Mouse (Mus musculus) hematopoietic stem cell, adult 5-6 weeks (primary cell): ENCODE measurements around the gene Ninl. TPM values are rescaled to one million over a fixed set of nuclear protein-coding genes. Genes with fewer than 3 reads are reported as not detected.
A peak's percentile ranks its signal among the peaks of the same experiment; 100 is the strongest.
"Not testable (repeated sequence)": the region's sequence is repeated elsewhere in the genome, so short reads cannot be mapped to it uniquely, and the experiment has no call there.

ENCODE experiments used
- ATAC-seq, 2 experiments: fragments of 125-278 bp in 1 of 2; replicated peaks in 1 of 2; 2 replicates each; pipeline ENCODE4 v1.8.0; 2016 to 2017; ENCODE audit warnings: inconsistent platforms in 2 of 2, mild to moderate bottlenecking in 2 of 2, moderate number of reproducible peaks in 2 of 2, low read depth in 1 of 2, moderate TSS enrichment in 1 of 2; ENCODE audit not compliant: low FRiP score in 2 of 2, poor library complexity in 2 of 2, severe bottlenecking in 2 of 2, insufficient read depth in 1 of 2, low TSS enrichment in 1 of 2
- total RNA-seq: library from RNA; stranded (forward); fragments of 172-1452, 232-1000 nt; gene quantifications from 2 replicates; pipeline ENCODE4 v1.2.3, GENCODE M21; 2017

Ninl gene
- total RNA-seq, 1 experiment from 2014 or later = 1.7 TPM

DNA sequence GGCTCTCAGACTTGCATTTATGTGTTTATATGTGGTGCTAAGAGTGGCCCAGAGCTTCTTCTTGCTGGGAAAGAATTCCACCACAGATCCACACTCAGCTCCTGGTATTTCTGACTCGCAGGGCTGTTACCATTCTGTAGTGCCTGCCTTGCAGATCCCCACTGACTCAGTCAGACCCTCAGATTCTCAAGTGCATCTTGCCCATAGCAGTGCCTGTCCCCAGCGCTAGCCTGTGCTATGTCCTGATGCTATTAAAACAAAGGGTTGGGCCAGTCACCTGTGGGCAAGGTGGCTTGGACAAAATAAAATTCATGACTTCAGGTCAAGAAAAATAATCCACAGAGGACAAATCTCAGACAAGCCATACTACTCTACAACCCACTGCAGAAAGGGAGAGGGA lies 70.0 kb downstream of the Ninl start:
- ATAC-seq = no peak

GRCm38 (mm10) chr2:150967491-150967890 lies 71.7 kb downstream of the Ninl start:
- ATAC-seq = no peak

DNA sequence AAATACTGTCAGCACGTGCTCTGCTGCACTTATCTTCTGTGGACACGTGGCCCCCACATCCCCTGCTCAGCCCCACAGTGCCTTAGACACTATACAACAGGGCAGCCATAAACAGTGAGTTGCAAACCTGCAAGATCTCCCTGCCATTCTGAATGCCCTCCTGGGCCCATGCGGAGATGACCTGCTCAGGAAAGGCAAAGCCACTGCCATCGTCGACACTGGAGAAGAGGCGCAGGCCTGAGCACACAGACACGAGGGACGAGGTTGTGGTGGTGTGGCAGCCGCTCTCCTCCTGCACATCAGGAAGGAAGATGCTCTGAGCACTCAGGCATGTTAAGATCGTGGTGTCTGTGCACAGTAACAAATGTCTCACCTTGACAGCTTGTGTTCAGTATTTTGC lies 73.2 kb downstream of the Ninl start:
- ATAC-seq = no peak

DNA sequence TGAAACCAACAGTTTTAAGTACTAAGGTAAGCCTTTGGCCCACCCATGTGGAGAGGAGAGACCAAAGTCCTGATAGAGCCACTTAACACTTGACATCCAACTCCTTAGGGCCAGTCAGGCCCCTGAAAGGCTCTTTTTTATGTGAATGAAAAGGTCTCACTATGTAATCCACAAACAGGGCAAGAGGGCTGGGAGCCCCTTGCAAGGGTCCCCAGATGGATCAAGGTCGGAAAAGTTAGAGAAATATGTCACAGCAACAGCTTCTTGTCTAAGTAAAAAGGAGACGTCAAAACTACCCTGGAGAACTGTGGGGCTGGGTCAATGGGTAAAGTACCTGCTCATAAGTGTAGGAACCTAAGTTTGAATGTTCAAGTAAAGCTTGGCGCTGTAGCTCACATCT lies 74.5 kb downstream of the Ninl start:
- ATAC-seq = no peak

DNA sequence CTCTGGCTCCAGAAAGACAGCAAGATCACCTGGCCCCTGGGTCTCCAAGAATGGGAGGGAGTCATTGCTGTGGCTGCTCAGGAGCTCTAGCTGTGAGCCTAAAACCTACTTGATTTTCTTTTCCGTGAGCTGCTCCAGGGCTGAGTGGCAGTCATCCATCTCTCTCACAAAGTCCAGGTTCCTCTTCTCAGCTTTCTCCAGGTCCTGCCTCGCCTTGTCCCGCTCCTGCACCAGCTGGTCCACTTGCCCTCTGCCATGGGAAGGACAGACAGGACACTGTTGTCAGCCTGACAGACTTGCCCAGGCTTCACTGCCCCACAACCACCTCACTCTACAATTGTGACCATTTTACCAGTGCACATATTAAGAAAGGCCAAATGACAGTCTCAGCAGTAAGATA lies 75.9 kb downstream of the Ninl start:
- ATAC-seq = no peak

DNA sequence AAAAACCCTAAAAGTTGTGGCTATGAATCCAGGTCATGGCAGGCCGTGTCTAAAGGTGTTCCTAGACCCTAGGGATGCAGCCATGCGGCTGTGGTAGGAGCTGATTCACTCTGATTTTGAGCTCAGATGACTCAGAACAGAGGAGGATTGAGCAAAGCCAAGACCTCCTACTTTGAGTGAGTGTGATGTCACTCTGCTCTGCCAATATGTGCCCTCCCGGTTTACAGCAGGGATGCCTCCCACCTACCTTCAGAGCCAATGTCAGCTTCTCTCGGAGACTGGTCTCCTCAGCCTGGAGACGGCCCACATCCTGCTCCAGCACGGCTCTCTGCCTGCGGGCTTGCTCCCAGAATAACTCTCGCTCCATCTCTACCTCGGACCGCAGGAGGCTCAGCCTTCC lies 79.7 kb downstream of the Ninl start:
- no peak for ATAC-seq

DNA sequence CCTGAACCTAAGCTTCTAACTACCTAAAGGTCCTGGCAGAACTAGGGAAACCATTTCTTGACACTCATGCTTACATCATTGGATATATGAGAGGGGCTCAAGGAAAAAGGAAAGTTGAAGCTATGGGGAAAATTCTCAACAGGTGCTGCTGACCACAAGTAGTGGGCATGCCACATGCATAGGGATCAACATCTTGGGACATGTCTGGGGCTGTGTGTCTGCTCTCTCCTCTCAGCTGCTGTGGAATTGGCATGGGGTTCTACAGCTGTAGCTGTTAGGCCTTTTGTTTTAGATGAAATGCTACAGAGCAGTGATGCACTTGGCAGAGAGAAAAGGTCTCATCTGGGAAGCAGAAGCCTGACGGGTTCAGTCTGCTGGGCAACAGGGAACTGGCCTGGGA lies 83.3 kb downstream of the Ninl start:
- no peak for ATAC-seq

DNA sequence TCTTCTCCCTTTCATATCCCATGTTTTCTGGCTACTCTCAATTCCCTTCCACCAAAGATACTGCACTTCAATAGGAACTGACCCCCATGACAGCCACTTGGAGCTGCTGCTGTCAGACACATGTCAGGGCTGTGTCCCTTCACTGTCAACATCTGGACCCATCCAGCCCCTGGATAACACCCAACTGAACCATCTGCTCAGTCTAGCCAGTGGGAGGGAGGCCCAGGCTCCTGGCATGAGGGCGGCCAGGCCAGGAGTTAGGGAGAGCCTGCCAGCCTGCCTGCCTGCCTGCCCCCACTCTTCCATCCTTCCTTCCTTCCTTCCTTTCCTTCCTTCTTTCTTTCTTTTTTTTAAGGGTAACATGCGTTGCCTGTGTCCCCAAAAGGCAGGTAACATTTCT lies 88.0 kb downstream of the Ninl start:
- ATAC-seq = no peak

- no peak for ATAC-seq
Observed at GRCm38 (mm10) chr2:150950056-150950455, 89.1 kb downstream of the Ninl start.

- no peak for ATAC-seq
Observed at GRCm38 (mm10) chr2:150949652-150950051, 89.5 kb downstream of the Ninl start.

GRCm38 (mm10) chr2:150948786-150949185 lies 90.4 kb downstream of the Ninl start:
- ATAC-seq = no peak

GRCm38 (mm10) chr2:150947880-150948611 lies 91.1 kb downstream of the Ninl start:
- ATAC-seq = not testable (repeated sequence)

DNA sequence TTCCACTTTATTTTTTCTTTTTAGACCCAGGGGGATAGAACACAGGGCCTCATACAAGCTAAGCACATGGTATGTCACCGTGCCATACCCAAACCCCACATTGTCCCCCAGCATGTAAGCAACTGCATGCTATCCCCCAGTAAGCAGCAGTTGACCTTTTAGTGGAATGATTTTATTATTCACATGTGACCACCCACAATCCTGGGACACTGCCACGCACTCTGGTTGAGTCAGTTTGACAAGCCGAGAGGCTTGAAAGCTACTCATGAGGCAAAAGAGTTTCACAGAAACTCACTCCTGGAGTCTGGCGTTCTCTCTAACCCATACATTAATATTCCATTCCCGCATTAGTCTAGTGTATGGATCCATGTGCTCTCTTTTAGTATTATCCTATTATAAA lies 91.8 kb downstream of the Ninl start:
- not testable (repeated sequence) for ATAC-seq

DNA sequence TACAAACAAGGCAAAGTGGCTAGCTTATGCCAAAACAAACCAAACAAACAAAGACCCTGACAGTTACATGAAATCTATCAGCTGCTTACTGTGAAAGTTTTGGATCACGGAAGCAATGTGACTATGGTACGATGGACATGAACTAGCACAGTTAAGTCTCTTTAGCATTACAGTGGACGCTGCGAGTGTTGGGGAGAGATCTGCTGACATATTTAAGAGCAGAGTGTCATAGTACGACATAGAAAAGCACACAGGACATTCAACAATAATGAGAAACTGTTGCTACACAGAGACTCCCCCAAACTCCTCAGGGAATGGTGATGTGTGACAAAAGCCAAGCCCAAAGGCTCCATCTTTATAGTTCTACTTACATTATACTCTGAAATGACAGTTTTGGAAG lies 95.2 kb downstream of the Ninl start:
- no peak for ATAC-seq

DNA sequence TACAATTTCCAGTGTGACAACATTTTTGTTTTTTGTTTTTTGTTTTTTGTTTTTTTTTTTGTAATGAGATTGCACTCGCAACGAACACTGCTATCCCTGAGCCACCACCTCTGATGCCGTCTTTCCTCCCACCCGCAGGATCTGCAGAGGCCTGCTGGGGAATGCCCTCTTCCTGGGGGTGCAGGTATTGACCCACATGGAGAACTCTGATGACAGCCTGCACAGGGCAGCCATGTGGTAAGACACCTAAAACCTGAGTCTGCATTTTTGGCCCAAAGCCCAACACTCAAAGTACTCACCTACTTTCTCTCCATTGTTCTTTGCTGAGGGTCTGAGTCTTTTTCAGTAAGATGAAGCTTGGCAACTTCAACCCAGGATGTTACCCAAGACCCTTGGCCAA lies 104.5 kb downstream of the Ninl start:
- ATAC-seq = no peak

DNA sequence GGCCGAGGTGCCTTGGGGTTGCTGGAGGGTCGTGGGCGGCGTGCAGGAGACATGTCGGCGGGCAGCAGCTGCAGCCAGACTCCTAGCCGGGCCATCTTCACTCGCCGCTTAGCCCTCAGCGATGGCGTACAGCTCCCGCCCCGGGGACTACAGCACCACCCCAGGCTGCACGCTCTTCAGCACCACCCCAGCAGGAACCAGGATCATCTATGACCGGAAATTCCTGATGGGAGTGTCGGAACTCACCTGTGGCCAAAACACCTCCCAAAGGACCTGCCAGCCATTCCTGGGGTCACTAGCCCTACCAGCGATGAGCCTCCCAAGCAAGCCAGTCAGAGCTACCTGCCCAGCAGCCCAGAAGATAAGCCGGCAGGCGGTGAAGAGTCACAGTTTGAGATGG lies 105.7 kb downstream of the Ninl start:
- ATAC-seq = peak in 1 of 2 experiments; percentile 25; a peak in 1 of 4 replicates

DNA sequence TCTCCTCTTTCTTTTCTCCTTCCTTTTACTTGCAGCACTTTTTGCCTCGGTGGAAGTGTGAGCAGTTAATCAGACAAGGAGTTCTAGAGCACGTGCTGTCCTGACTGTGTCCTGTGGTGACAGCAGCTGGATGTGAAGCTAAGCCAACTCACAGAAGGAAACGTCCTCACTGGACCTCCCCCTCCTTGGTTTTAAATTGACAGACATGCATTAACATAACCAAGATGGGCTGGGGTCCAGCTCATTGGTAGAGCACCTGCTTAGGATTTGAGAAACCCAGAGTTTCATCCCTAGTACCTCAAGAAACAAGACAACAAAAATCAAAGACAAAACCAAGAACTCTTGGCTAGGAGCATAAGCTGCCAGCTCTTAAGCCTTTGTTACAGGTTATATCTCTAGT lies 108.4 kb downstream of the Ninl start:
- ATAC-seq = no peak

GRCm38 (mm10) chr2:150929156-150929555 lies 110.0 kb downstream of the Ninl start:
- no peak for ATAC-seq

- no peak for ATAC-seq
Observed at GRCm38 (mm10) chr2:150927038-150927720, 112.0 kb downstream of the Ninl start.
